Mouse (Mus musculus) forebrain, embryonic 13.5 days (tissue): ENCODE results near the gene Thap4. TPM values are rescaled to one million over a fixed set of nuclear protein-coding genes. Genes with fewer than 3 reads are reported as not detected.
A peak's percentile ranks its signal among the peaks of the same experiment; 100 is the strongest.

Experiments
- ATAC-seq: fragments of 200-750 bp; cut with Nextera tagmentation; 2 replicates; pipeline ENCODE4 v1.8.0; 2017
- H3K27ac ChIP-seq: fragments of 300-500 bp; sonication (generic); 2 replicates; pipeline ENCODE4 v1.5.1; 2015; ENCODE audit warnings: inconsistent platforms, mild to moderate bottlenecking, moderate library complexity
- H3K27me3 ChIP-seq: fragments of 300-500 bp; sonication (generic); 2 replicates; pipeline ENCODE4 v1.6.1; 2015; ENCODE audit warnings: mild to moderate bottlenecking, inconsistent platforms
- H3K36me3 ChIP-seq: fragments of 300-500 bp; sonication (generic); 2 replicates; pipeline ENCODE4 v1.6.1; 2015; ENCODE audit warnings: mild to moderate bottlenecking, inconsistent platforms; ENCODE audit not compliant: poor library complexity, severe bottlenecking
- H3K4me1 ChIP-seq: fragments of 300-500 bp; sonication (generic); 2 replicates; pipeline ENCODE4 v1.6.1; 2015; ENCODE audit warnings: inconsistent platforms
- H3K4me2 ChIP-seq: fragments of 300-500 bp; sonication (generic); 2 replicates; pipeline ENCODE4 v1.6.1; 2015; ENCODE audit warnings: inconsistent platforms, mild to moderate bottlenecking, moderate library complexity
- H3K4me3 ChIP-seq: fragments of 300-500 bp; sonication (generic); 2 replicates; pipeline ENCODE4 v1.5.1; 2015; ENCODE audit warnings: mild to moderate bottlenecking, inconsistent platforms
- H3K9ac ChIP-seq: fragments of 300-500 bp; sonication (generic); 2 replicates; pipeline ENCODE4 v1.6.1; 2015; ENCODE audit warnings: mild to moderate bottlenecking, inconsistent platforms
- H3K9me3 ChIP-seq: fragments of 300-500 bp; sonication (generic); replicated peaks from 2 replicates; pipeline ENCODE4 v1.6.1; 2016; ENCODE audit warnings: inconsistent platforms
- WGBS: fragments of 180-500 bp; shearing (Covaris S2); methylation state at CpG from one replicate; pipeline ENCODE4 v1.1.7; 2015; 5-methylcytosine and 5-hydroxymethylcytosine counted together
- polyA plus RNA-seq: library from polyadenylated mRNA; unstranded; fragments of >200 nt; fragmentation: Nextera tagmentation; extraction: Ambion mirVana; gene quantifications from 2 replicates; pipeline ENCODE4 v1.2.1, GENCODE M21; 2015

The Thap4 gene
- polyA plus RNA-seq, 1 experiment from 2014 or later: 38.0 TPM

DNA sequence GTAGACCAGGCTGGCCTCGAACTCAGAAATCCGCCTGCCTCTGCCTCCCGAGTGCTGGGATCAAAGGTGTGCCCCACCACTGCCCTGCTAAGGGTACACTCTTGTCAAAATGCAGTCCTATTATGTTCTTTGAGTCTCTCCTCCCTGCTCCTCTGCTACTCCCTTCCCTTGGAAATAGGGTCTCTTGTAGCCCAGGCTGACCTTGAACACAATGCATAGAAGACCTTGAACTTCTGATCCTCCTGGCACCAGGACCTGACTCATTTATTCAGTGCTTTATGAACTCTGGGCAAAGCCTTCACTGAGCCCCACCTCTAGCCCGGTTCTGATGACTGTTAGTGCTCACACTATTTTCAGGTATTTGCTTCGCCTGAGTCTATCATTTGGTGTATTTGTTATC, 17.0 kb downstream of the Thap4 start:
- H3K27ac ChIP-seq: no peak overlapping the region
- no peaks in the 10 kb centered on the region for H3K4me1 ChIP-seq
- WGBS: 98% methylated on average over 5 of the region's 5 CpGs
- H3K9ac ChIP-seq: no peak overlapping the region
- no peak for ATAC-seq
- H3K4me3 ChIP-seq: no peak overlapping the region
- no peaks in the 10 kb centered on the region for H3K27me3 ChIP-seq
- peaks cover 3% of the 10 kb centered on the region; the same call in 1 of the 2 replicates for H3K36me3 ChIP-seq
- H3K9me3 ChIP-seq: no peaks in the 10 kb centered on the region
- H3K4me2 ChIP-seq: no peak overlapping the region

DNA sequence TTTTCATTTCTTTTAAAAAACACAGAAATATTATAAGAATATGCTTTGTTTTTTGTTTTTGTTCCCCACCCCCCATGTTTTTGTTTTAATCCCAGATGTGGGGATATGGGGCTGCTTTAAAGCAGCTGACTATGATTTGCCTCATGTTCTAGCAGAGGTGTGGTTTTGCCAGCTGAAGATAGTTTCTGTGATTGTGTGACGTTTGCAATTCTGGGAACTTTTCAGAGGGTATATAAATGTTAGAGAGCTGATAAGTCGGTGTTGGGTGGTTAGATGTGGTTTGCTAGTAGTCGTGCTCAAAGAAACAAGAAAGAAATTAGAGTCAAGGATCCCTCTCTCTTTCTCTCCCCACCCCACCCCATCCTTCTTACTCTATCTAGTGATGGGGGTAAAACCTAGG, 18.8 kb downstream of the Thap4 start:
- no peak overlapping the region for H3K4me2 ChIP-seq
- no peak overlapping the region for H3K4me3 ChIP-seq
- no peak for ATAC-seq
- WGBS: 90% methylated on average over 3 of the region's 3 CpGs
- H3K9ac ChIP-seq: no peak overlapping the region
- no peaks in the 10 kb centered on the region for H3K27me3 ChIP-seq
- H3K4me1 ChIP-seq: peaks cover 7% of the 10 kb centered on the region
- H3K27ac ChIP-seq: no peak overlapping the region
- H3K36me3 ChIP-seq: no peaks in the 10 kb centered on the region
- H3K9me3 ChIP-seq: no peaks in the 10 kb centered on the region

DNA sequence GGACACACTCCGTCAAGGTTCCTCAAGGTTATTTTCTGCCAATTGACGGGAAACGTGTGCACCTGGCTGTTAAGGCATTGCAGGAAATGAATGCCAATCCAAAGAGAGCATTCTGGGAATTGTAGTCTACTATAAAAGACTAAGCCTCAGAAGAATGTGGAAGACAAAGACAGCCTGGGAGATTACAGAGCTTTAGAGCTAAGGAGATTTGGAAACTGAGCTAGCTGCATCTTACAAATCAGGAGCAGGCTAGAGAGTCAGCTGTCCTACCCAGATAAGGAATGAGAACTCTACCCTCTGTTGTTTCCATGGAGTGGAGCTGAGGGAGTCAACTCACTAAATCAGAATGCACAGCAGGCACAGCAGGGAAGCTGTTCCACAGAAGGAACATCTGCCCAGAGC, 22.8 kb downstream of the Thap4 start:
- peak; percentile 68 for ATAC-seq
- 5% methylated on average over 3 of the region's 3 CpGs for WGBS
- Histone ChIP-seq H3K27ac (no peak overlapping the region), H3K27me3 (no peaks in the 10 kb centered on the region), H3K9ac (no peak overlapping the region), H3K4me1 (peaks cover 7% of the 10 kb centered on the region), H3K4me2 (0 out of 2 replicates have a peak overlapping the region, but pooled peaks have one; percentile 22), H3K4me3 (no peak overlapping the region), H3K36me3 (no peaks in the 10 kb centered on the region), H3K9me3 (no peaks in the 10 kb centered on the region)

DNA sequence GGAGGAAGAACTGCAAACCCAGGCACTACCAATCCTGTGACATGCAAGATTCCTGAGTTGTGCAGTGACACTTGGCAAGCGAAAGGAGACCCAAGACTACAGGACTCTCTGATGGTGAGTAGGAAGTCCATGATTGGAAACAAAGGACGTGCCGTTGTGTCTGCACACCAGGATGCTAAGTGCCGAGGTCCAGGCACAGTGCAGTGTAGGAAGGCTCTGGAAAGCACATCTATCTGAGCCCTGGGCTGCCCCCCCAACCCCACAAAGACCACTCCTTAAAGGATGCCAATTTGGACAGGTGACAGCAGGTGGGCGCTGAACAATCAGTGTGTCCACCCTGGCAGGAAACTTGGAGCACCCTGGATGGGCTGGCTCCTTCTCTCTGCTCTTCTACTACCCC, 23.6 kb downstream of the Thap4 start:
- WGBS: 85% methylated on average over 5 of the region's 5 CpGs
- Histone ChIP-seq H3K27ac (no peak overlapping the region), H3K36me3 (no peaks in the 10 kb centered on the region), H3K27me3 (no peaks in the 10 kb centered on the region), H3K9ac (no peak overlapping the region), H3K9me3 (no peaks in the 10 kb centered on the region), H3K4me1 (peaks cover 7% of the 10 kb centered on the region), H3K4me3 (no peak overlapping the region), H3K4me2 (no peak overlapping the region)
- ATAC-seq: peak; percentile 25; the same call in 1 of the 2 replicates

DNA sequence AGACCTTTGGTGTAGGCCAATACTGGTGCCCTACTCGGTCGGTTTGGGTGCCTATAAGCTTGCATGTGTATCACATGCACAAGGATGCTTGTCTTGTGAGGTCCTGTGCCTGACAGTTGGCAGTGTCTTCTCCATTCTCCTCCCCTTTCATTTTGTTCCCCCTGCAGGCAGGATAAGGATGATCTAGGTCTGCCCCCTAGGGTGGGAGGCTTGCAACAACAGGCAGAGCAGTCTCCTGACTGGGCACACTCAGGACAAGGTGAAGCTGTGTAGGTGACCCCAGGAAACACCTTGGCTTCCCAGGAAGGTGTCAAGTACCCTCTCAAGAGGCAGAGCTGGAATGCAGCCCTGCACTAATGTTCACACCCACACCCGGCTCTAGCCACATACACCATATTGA, 27.7 kb downstream of the Thap4 start:
- H3K36me3 ChIP-seq: peaks cover 12% of the 10 kb centered on the region; the same call in 1 of the 2 replicates
- no peak; the same call in 1 of the 2 replicates for ATAC-seq
- 75% methylated on average over 3 of the region's 3 CpGs for WGBS
- H3K27ac ChIP-seq: no peak overlapping the region
- H3K9me3 ChIP-seq: no peaks in the 10 kb centered on the region
- no peak overlapping the region for H3K9ac ChIP-seq
- no peaks in the 10 kb centered on the region for H3K27me3 ChIP-seq
- H3K4me1 ChIP-seq: peaks cover 4% of the 10 kb centered on the region
- H3K4me2 ChIP-seq: no peak overlapping the region
- H3K4me3 ChIP-seq: no peak overlapping the region

DNA sequence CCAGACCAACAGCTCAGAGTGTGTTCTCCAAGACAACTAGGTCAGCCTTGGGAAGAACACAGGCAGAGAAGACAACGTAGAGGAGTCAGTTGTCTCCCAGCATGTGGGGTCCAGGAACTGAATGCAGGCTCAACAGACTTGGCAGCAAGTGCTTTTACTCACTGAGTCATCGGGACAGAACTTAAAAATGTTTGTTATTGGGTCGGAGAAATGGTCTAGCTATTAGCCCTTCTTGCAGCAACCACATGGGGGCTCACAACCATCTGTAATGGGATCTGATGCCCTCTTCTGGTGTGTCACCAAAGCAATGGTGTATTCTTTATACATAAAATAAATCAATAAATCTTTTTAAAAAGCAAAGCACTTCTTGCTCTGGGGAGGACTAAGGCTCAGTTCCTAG, 28.5 kb downstream of the Thap4 start:
- no peaks in the 10 kb centered on the region for H3K9me3 ChIP-seq
- H3K4me3 ChIP-seq: no peak overlapping the region
- no peak for ATAC-seq
- H3K4me1 ChIP-seq: no peaks in the 10 kb centered on the region
- no peak overlapping the region for H3K27ac ChIP-seq
- peaks cover 12% of the 10 kb centered on the region; the same call in 1 of the 2 replicates for H3K36me3 ChIP-seq
- no peak overlapping the region for H3K9ac ChIP-seq
- H3K4me2 ChIP-seq: no peak overlapping the region
- no peaks in the 10 kb centered on the region for H3K27me3 ChIP-seq
- 81% methylated on average over 3 of the region's 3 CpGs for WGBS

DNA sequence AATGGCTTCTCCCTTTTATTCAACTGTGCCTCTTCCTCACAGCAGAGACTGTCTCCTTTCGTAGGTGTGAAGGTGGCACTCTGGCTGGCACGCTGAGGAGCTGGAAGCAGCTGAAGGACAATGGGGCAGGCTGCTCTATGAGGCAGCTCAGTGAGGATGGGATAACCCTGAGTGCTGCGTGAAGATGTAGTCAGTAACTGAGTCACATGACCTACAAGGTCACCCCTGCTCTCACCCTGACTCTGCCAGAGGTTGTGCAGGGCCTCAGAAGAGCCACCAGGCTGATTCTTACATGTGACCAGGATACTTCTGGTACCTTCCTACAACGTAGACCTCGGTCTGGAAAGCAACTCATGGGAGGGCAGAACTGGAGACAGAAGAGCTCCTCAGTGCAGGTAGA, 29.0 kb downstream of the Thap4 start:
- WGBS: 95% methylated on average over 5 of the region's 5 CpGs
- H3K4me1 ChIP-seq: no peaks in the 10 kb centered on the region
- ATAC-seq: no peak
- H3K9me3 ChIP-seq: no peaks in the 10 kb centered on the region
- no peak overlapping the region for H3K4me2 ChIP-seq
- no peaks in the 10 kb centered on the region for H3K27me3 ChIP-seq
- H3K27ac ChIP-seq: no peak overlapping the region
- H3K9ac ChIP-seq: no peak overlapping the region
- H3K36me3 ChIP-seq: peaks cover 12% of the 10 kb centered on the region; the same call in 1 of the 2 replicates
- no peak overlapping the region for H3K4me3 ChIP-seq

DNA sequence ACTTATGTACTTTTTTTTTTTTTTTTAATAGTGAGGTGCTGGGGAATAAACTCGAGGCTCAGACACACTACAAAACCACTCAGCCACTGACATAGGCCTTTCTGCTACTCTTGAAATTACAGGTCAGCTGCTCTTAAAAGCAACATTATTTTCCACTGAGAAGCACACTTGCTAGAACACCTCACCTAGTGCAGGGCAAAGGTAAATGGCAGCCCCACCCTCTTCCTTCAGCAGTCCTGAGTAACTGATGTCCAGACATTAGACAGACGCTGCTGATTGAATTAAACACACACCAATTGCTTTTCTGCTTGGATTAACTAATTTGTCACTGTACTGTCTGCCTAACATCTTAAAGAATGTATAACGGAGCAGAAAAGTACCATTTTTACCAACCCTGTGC, 30.0 kb downstream of the Thap4 start:
- Histone ChIP-seq H3K36me3 (peaks cover 12% of the 10 kb centered on the region; the same call in 1 of the 2 replicates), H3K4me1 (no peaks in the 10 kb centered on the region), H3K4me3 (no peak overlapping the region), H3K27ac (no peak overlapping the region), H3K27me3 (no peaks in the 10 kb centered on the region), H3K9ac (no peak overlapping the region), H3K9me3 (no peaks in the 10 kb centered on the region), H3K4me2 (no peak overlapping the region)
- no peak for ATAC-seq
- WGBS: 82% methylated on average over 3 of the region's 3 CpGs

DNA sequence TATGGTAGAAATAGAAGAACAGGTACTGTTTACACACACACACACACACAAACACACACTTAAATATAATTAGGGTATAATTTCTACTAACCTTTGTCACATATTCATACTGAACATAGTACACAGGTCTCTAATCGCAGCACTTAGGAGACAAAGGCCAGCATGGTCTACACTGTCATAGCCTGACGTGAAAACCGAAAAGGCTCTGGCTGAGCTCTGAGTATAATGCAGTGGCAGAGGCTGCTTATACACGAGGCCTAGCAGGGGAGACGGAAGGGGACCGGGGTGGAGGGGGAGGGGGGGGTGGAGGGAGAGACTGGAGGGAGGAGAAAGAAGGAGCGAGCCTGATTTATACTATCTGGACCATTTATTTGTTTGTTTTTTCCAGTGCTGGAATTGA, 33.1 kb downstream of the Thap4 start:
- Histone ChIP-seq H3K36me3 (peaks cover 13% of the 10 kb centered on the region), H3K4me2 (no peak overlapping the region), H3K9me3 (no peaks in the 10 kb centered on the region), H3K4me1 (no peaks in the 10 kb centered on the region), H3K9ac (no peak overlapping the region), H3K4me3 (no peak overlapping the region), H3K27ac (no peak overlapping the region), H3K27me3 (no peaks in the 10 kb centered on the region)
- ATAC-seq: no peak
- WGBS: 60% methylated on average over 7 of the region's 7 CpGs

DNA sequence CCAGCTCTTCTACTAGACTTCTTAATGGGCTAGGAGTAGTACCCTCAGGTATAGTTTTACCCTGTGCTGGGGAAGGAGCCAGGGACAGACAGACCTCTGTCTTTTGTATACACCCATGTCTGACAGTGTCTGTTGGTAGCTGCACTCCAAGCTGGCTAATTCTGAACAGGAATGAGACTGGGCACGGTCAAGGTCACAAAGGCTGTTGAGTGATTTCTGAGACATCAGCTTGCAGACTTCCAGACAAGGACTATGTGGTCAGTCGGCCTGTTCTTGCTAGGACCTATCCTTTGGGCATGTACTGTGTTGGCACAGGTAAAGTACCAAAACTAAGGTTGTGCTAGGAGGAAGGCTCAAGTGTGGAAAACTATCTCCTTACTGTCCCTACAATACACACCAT, 38.5 kb downstream of the Thap4 start:
- peaks cover 35% of the 10 kb centered on the region for H3K36me3 ChIP-seq
- H3K9me3 ChIP-seq: no peaks in the 10 kb centered on the region
- H3K4me1 ChIP-seq: no peaks in the 10 kb centered on the region
- no peak overlapping the region for H3K4me3 ChIP-seq
- H3K9ac ChIP-seq: no peak overlapping the region
- H3K4me2 ChIP-seq: no peak overlapping the region
- 92% methylated on average over 2 of the region's 2 CpGs for WGBS
- H3K27ac ChIP-seq: no peak overlapping the region
- no peaks in the 10 kb centered on the region for H3K27me3 ChIP-seq
- no peak for ATAC-seq

DNA sequence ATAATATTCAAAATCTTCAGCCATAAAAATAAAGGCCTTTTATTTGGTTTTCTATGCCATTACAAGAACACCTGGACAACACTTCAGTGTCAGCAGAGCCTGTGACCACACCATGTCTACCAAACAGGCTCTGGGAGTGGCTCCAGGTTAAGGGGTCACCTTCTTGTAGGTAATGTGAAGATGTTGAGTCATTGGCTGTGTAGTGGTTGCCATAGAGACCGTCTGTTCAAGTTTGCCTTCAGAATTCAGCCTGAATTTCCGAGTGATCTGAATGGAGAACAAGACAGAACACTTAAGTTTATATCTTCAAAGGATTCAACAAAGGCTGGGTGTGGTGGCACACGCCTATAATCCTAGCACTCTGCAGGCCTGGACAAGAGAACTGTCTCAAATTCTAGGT, 49.3 kb downstream of the Thap4 start:
- WGBS: 60% methylated on average over 3 of the region's 3 CpGs

DNA sequence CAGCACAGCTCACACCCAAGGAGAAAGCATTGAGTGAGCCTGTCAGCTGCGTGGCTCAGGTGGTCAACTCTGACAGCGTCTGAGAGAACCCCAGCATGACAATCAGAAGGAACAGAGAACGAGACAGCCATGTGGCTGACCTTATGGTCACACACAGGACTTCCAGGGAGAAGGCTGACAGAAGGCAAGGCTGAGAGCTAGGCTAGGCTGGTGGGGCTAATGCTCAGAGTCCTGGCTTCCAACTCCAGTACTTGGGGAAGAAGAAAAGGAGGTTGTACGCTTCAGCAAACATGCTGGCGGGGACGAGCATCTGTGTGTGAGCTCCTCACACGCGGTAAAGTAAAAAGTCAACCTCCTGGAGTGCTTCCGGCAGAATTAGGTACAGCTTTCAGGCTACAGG, 50.3 kb downstream of the Thap4 start:
- Histone ChIP-seq H3K9me3 (no peaks in the 10 kb centered on the region), H3K27ac (no peak overlapping the region), H3K27me3 (no peaks in the 10 kb centered on the region), H3K4me3 (no peak overlapping the region), H3K36me3 (peaks cover 28% of the 10 kb centered on the region), H3K9ac (no peak overlapping the region), H3K4me2 (no peak overlapping the region), H3K4me1 (no peaks in the 10 kb centered on the region)
- no peak for ATAC-seq
- 88% methylated on average over 9 of the region's 9 CpGs for WGBS

More for the DNA sequence above, 49.3 kb downstream of the Thap4 start:
- peaks cover 28% of the 10 kb centered on the region for H3K36me3 ChIP-seq
- no peak overlapping the region for H3K27ac ChIP-seq
- H3K27me3 ChIP-seq: no peaks in the 10 kb centered on the region
- H3K4me1 ChIP-seq: no peaks in the 10 kb centered on the region
- ATAC-seq: no peak
- H3K4me3 ChIP-seq: no peak overlapping the region
- H3K9me3 ChIP-seq: no peaks in the 10 kb centered on the region
- H3K4me2 ChIP-seq: no peak overlapping the region
- H3K9ac ChIP-seq: no peak overlapping the region

DNA sequence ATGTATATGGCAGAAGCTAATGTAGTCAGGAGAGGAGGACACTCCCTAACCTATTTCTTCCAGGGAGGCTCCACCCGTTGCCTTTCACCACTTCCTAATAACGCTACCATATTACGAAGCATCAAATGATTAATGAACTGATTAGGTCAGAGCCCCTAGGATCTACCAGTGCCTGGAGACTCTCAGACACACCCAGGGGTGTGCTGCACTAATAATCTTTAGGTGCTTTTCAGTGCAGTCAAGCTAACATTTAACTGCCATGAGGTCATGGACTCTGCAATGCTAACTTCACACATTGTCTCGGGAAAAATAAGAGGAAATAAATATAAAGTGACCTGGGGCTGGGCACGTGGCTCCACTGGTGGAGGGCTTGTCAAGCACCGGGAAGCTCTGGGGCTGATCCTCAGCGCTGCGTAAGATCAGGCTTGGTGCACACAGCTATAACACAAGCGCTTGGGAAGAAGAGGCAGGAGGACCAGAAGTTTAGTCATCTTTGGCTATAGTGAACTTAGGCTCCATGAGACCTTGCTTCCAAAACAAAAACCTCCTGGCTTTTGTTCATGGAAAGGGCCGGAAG, 51.1 kb downstream of the Thap4 start:
- Histone ChIP-seq H3K27me3 (no peaks in the 10 kb centered on the region), H3K9ac (no peak overlapping the region), H3K4me1 (no peaks in the 10 kb centered on the region), H3K4me2 (no peak overlapping the region), H3K4me3 (no peak overlapping the region), H3K27ac (no peak overlapping the region), H3K9me3 (no peaks in the 10 kb centered on the region), H3K36me3 (peaks cover 28% of the 10 kb centered on the region)
- ATAC-seq: no peak
- WGBS: 93% methylated on average over 10 of the region's 10 CpGs
